In genomic region chr6:7038087-7038486, GRCm38 (mm10) we compare ENCODE assay signal across 27 mouse cellular contexts.
"Had no signal": no experiment of that assay in that cellular context is flagged by ENCODE, and none has a peak within 500 bp of the region (broad histone marks: within the 10 kb centered on the region; RNA-seq: fewer than 3 reads in every experiment).

No protein-coding gene starts in this region.

- H3K36me3 ChIP-seq: embryonic facial prominence, embryonic 12.5 days; forebrain, embryonic 12.5 days; heart, embryonic 10.5 days had no signal

- H3K27ac ChIP-seq: embryonic facial prominence, embryonic 10.5 days; embryonic facial prominence, embryonic 12.5 days; embryonic facial prominence, embryonic 13.5 days; embryonic facial prominence, embryonic 15.5 days; forebrain, embryonic 10.5 days; forebrain, embryonic 12.5 days; forebrain, embryonic 13.5 days; forebrain, embryonic 15.5 days; gastrocnemius, adult 2 months; heart, adult 2 months; heart, embryonic 10.5 days had no signal

- H3K9ac ChIP-seq: embryonic facial prominence, embryonic 12.5 days; embryonic facial prominence, embryonic 13.5 days; embryonic facial prominence, embryonic 15.5 days; forebrain, embryonic 12.5 days; forebrain, embryonic 13.5 days; forebrain, embryonic 15.5 days; forebrain, postnatal 0 days had no signal

- H3K9me3 ChIP-seq: embryonic facial prominence, embryonic 10.5 days; embryonic facial prominence, embryonic 12.5 days; embryonic facial prominence, embryonic 13.5 days; embryonic facial prominence, embryonic 15.5 days; forebrain, embryonic 10.5 days; forebrain, embryonic 12.5 days; forebrain, embryonic 13.5 days; forebrain, embryonic 15.5 days; heart, embryonic 10.5 days had no signal

- DNase-seq: cerebellum, adult 9-10 months; cerebellum, adult 9-11 months; cerebellum, postnatal 14 days; cerebellum, postnatal 25 days; cerebellum, postnatal 36 days; embryo, embryonic 11 days; forebrain, postnatal 0 days; gastrocnemius, adult 2 months; gastrocnemius, postnatal 10 days; gastrocnemius, postnatal 14 days; gastrocnemius, postnatal 25 days; gastrocnemius, postnatal 36 days; heart, adult 11 months; heart, adult 18-20 months; heart, adult 2 months had no signal

- H3K27me3 ChIP-seq: embryonic facial prominence, embryonic 12.5 days; embryonic facial prominence, embryonic 13.5 days; embryonic facial prominence, embryonic 15.5 days; forebrain, embryonic 12.5 days; forebrain, embryonic 13.5 days; forebrain, embryonic 15.5 days had no signal

- H3K4me3 ChIP-seq: embryonic facial prominence, embryonic 10.5 days; embryonic facial prominence, embryonic 12.5 days; embryonic facial prominence, embryonic 13.5 days; embryonic facial prominence, embryonic 15.5 days; erythroblast, embryonic 14.5 days; forebrain, embryonic 10.5 days; forebrain, embryonic 12.5 days; forebrain, embryonic 13.5 days; forebrain, embryonic 15.5 days; gastrocnemius, adult 2 months; heart, adult 2 months; heart, embryonic 10.5 days had no signal

- ATAC-seq: forebrain, embryonic 13.5 days; forebrain, embryonic 14.5 days; forebrain, embryonic 15.5 days; forebrain, embryonic 16.5 days; forebrain, postnatal 0 days had no signal

- H3K4me1 ChIP-seq: embryonic facial prominence, embryonic 10.5 days; embryonic facial prominence, embryonic 12.5 days; embryonic facial prominence, embryonic 13.5 days; embryonic facial prominence, embryonic 15.5 days; forebrain, embryonic 10.5 days; forebrain, embryonic 12.5 days; forebrain, embryonic 13.5 days; forebrain, embryonic 15.5 days; heart, embryonic 10.5 days had no signal
